Mouse (Mus musculus): ENCODE data around the gene Relt.
"Not testable (repeated sequence)": the region's sequence is repeated elsewhere in the genome, so short reads cannot be mapped to it uniquely, and the experiment has no call there.

The Relt gene

GRCm38 (mm10) chr7:100876293-100876692, 13.0 kb upstream of the Relt start:
- DNase-seq (ENCODE audit: low spot score in 2 of 2): no peak

- no peak for DNase-seq (ENCODE audit: low spot score in 2 of 2)
Measured at GRCm38 (mm10) chr7:100875822-100876221, 12.6 kb upstream of the Relt start.

GRCm38 (mm10) chr7:100873197-100873596, 10.0 kb upstream of the Relt start:
- DNase-seq (ENCODE audit: low spot score in 2 of 2): no peak

- no peak for DNase-seq (ENCODE audit: low spot score in 2 of 2)
Measured at GRCm38 (mm10) chr7:100871892-100872291, 8.6 kb upstream of the Relt start.

GRCm38 (mm10) chr7:100871355-100871754, 8.1 kb upstream of the Relt start:
- no peak for DNase-seq (ENCODE audit: low spot score in 2 of 2)

- no peak for DNase-seq (ENCODE audit: low spot score in 2 of 2)
Measured at GRCm38 (mm10) chr7:100869877-100870629, 6.8 kb upstream of the Relt start.

GRCm38 (mm10) chr7:100868551-100868950, 5.3 kb upstream of the Relt start:
- DNase-seq (ENCODE audit: low spot score in 2 of 2): no peak

GRCm38 (mm10) chr7:100867561-100867960, 4.3 kb upstream of the Relt start:
- no peak for DNase-seq (ENCODE audit: low spot score in 2 of 2)

GRCm38 (mm10) chr7:100866675-100867074, 3.4 kb upstream of the Relt start:
- no peak for DNase-seq (ENCODE audit: low spot score in 2 of 2)

GRCm38 (mm10) chr7:100862353-100862752, 893 bp downstream of the Relt start:
- no peak for DNase-seq (ENCODE audit: low spot score in 2 of 2)

- no peak for DNase-seq (ENCODE audit: low spot score in 2 of 2)
Measured at GRCm38 (mm10) chr7:100861209-100861608, 2.0 kb downstream of the Relt start.

GRCm38 (mm10) chr7:100860450-100860849, 2.8 kb downstream of the Relt start:
- DNase-seq (ENCODE audit: low spot score in 2 of 2): no peak

- DNase-seq (ENCODE audit: low spot score in 2 of 2): no peak
Measured at GRCm38 (mm10) chr7:100855795-100856573, 7.3 kb downstream of the Relt start.

GRCm38 (mm10) chr7:100855300-100855699, 7.9 kb downstream of the Relt start:
- DNase-seq (ENCODE audit: low spot score in 2 of 2): no peak

- DNase-seq (ENCODE audit: low spot score in 2 of 2): no peak
Measured at GRCm38 (mm10) chr7:100854861-100855260, 8.4 kb downstream of the Relt start.

- DNase-seq (ENCODE audit: low spot score in 2 of 2): no peak
Measured at GRCm38 (mm10) chr7:100854137-100854814, 9.0 kb downstream of the Relt start.

GRCm38 (mm10) chr7:100853396-100853795, 9.8 kb downstream of the Relt start:
- DNase-seq (ENCODE audit: low spot score in 2 of 2): no peak

GRCm38 (mm10) chr7:100851481-100852356, 11.5 kb downstream of the Relt start:
- no peak for DNase-seq (ENCODE audit: low spot score in 2 of 2)

GRCm38 (mm10) chr7:100849508-100849907, 13.7 kb downstream of the Relt start:
- no peak for DNase-seq (ENCODE audit: low spot score in 2 of 2)

- no peak for DNase-seq (ENCODE audit: low spot score in 2 of 2)
Measured at GRCm38 (mm10) chr7:100848744-100849143, 14.5 kb downstream of the Relt start.

- no peak for DNase-seq (ENCODE audit: low spot score in 2 of 2)
Measured at GRCm38 (mm10) chr7:100847131-100847530, 16.1 kb downstream of the Relt start.

GRCm38 (mm10) chr7:100846033-100846432, 17.2 kb downstream of the Relt start:
- not testable (repeated sequence) for DNase-seq (ENCODE audit: low spot score in 2 of 2)
